Mouse (Mus musculus): Measurements from ENCODE around the gene Fcrl5. TPM values are rescaled to one million over a fixed set of nuclear protein-coding genes. Genes with fewer than 3 reads are reported as not detected.

Fcrl5 gene
- total and polyA plus RNA-seq, 2 experiments, result 0.04 TPM; not detected in 1

GRCm38 (mm10) chr3:87521833-87522232, 86.3 kb downstream of the Fcrl5 start:
- H3K27ac ChIP-seq (replicated peaks; ENCODE audit: insufficient read depth, low read depth, low read length), result no peak overlapping the region
- no peak overlapping the region for H3K9ac ChIP-seq (ENCODE audit: low read depth, low read length)
- no peak overlapping the region for H3K4me3 ChIP-seq (ENCODE audit: insufficient read depth, low read depth, low read length)
- no peaks in the 10 kb centered on the region for H3K27me3 ChIP-seq (ENCODE audit: control insufficient read depth, insufficient read depth, low read length)
- TF ChIP-seq CTCF (IDR thresholded peaks at IDR 0.05; ENCODE audit: low read depth, low read length) (no peak), POLR2A (IDR thresholded peaks at IDR 0.05; ENCODE audit: extremely low read depth, insufficient read depth, low read length) (no peak)
- WGBS, result 36% methylated on average over 1 of the region's 1 CpGs
- no peak for DNase-seq (ENCODE audit: extremely low read depth, low read depth, low spot score)
- H3K79me2 ChIP-seq (ENCODE audit: control insufficient read depth, insufficient read depth, low read length), result peaks cover 4% of the 10 kb centered on the region; the same call in 1 of the 2 replicates
- H3K36me3 ChIP-seq (ENCODE audit: control insufficient read depth, insufficient read depth, low read length), result no peaks in the 10 kb centered on the region
- peaks cover 6% of the 10 kb centered on the region; the same call in 1 of the 2 replicates for H3K4me1 ChIP-seq (ENCODE audit: control insufficient read depth, insufficient read depth, low read length)

DNA sequence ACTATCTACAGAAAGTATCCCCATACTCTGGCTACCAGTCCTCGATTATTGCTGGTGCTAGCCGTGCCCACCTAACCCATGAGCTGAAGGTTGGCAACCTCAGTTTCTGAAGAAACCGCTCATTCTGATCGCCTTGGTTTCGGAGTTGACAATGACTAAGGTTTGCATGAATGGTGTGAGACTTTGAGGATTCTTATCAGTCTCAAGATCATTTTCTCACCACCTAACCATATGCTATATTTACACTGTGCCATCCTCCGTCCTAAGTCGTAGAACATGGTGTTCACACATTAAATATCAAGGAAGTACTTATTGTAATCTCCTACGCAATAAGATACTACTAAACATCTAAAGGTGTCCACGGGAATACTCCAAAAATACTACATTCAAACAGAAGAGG, 88.1 kb downstream of the Fcrl5 start:
- TF ChIP-seq POLR2A (IDR thresholded peaks at IDR 0.05; ENCODE audit: extremely low read depth, insufficient read depth, low read length), result no peak
- peaks cover 9% of the 10 kb centered on the region for H3K36me3 ChIP-seq (ENCODE audit: control insufficient read depth, insufficient read depth, low read length)
- H3K79me2 ChIP-seq (ENCODE audit: control insufficient read depth, insufficient read depth, low read length), result peaks cover 4% of the 10 kb centered on the region; the same call in 1 of the 2 replicates
- no peak for DNase-seq (ENCODE audit: extremely low read depth, low read depth, low spot score)
- no peak overlapping the region for H3K9ac ChIP-seq (ENCODE audit: low read depth, low read length)
- WGBS, result 96% methylated on average over 9 of the region's 9 CpGs
- H3K27ac ChIP-seq (replicated peaks; ENCODE audit: insufficient read depth, low read depth, low read length), result no peak overlapping the region
- no peak overlapping the region for H3K4me3 ChIP-seq (ENCODE audit: insufficient read depth, low read depth, low read length)
- H3K27me3 ChIP-seq (ENCODE audit: control insufficient read depth, insufficient read depth, low read length), result no peaks in the 10 kb centered on the region
- H3K4me1 ChIP-seq (ENCODE audit: control insufficient read depth, insufficient read depth, low read length), result peaks cover 10% of the 10 kb centered on the region

DNA sequence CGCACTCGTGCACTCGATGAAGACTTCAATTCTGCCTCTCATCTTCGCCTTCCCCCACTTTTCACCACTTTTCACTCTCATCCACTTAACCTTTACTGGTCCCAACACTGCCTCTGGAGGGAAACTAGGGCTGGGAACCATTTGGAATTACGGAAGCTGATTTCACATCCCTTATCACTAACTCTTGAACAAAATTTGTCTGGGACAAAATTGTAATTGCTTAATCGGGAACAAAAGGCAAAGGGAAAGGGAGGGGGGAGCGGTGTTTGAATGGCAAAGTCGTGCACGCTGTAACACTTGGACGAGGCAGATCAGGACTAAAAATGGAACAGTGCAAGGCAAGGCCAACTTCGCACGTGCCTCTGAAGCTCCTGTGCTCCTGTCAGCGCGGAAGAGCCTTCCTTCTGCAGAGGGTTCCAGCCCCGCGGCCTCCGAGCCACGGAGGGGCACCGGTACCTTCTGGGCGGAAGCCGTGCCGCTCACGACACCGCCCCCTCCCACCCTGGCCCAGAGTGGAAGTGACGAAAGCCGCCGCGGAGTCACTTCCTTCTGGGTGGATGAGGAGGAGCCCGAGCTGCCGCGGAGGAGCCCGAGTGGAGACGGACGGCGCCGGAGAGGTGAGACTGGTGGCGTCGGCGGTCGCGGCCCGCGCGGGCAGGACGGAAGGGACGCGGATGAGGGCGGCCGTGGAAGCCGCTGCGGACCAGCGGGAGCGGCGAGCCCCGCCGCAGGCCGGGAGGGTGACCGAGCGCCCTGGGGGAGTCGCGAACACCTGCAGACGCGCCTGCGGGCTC, 89.7 kb downstream of the Fcrl5 start, which contains the start of gene Etv3:
Gene Etv3 (plus strand): TSS at position 365 of the 794 bp plus-strand sequence.
- TF ChIP-seq CTCF (IDR thresholded peaks at IDR 0.05; ENCODE audit: low read depth, low read length) (no peak), POLR2A (IDR thresholded peaks at IDR 0.05; ENCODE audit: extremely low read depth, insufficient read depth, low read length) (peak; percentile 87; the same call in 1 of the 2 replicates)
- WGBS, result 3% methylated on average over 64 of the region's 64 CpGs
- H3K4me3 ChIP-seq (ENCODE audit: insufficient read depth, low read depth, low read length), result peak within 1 kb of the TSS; percentile 88
- H3K27me3 ChIP-seq (ENCODE audit: control insufficient read depth, insufficient read depth, low read length), result no peaks in the 10 kb centered on the region
- peaks cover 23% of the 10 kb centered on the region for H3K36me3 ChIP-seq (ENCODE audit: control insufficient read depth, insufficient read depth, low read length)
- peak; percentile 86 for DNase-seq (ENCODE audit: extremely low read depth, low read depth, low spot score)
- peak within 1 kb of the TSS; percentile 95 for H3K9ac ChIP-seq (ENCODE audit: low read depth, low read length)
- peak within 1 kb of the TSS; percentile 86 for H3K27ac ChIP-seq (replicated peaks; ENCODE audit: insufficient read depth, low read depth, low read length)
- H3K4me1 ChIP-seq (ENCODE audit: control insufficient read depth, insufficient read depth, low read length), result peaks cover 10% of the 10 kb centered on the region
- peaks cover 4% of the 10 kb centered on the region; the same call in 1 of the 2 replicates for H3K79me2 ChIP-seq (ENCODE audit: control insufficient read depth, insufficient read depth, low read length)

GRCm38 (mm10) chr3:87525837-87526570, 90.4 kb downstream of the Fcrl5 start:
- H3K27me3 ChIP-seq (ENCODE audit: control insufficient read depth, insufficient read depth, low read length), result no peaks in the 10 kb centered on the region
- peaks cover 28% of the 10 kb centered on the region for H3K36me3 ChIP-seq (ENCODE audit: control insufficient read depth, insufficient read depth, low read length)
- H3K4me3 ChIP-seq (ENCODE audit: insufficient read depth, low read depth, low read length), result peak overlapping the region; percentile 88
- peak overlapping the region; percentile 95 for H3K9ac ChIP-seq (ENCODE audit: low read depth, low read length)
- TF ChIP-seq CTCF (IDR thresholded peaks at IDR 0.05; ENCODE audit: low read depth, low read length) (no peak), POLR2A (IDR thresholded peaks at IDR 0.05; ENCODE audit: extremely low read depth, insufficient read depth, low read length) (no peak)
- peak overlapping the region; percentile 86 for H3K27ac ChIP-seq (replicated peaks; ENCODE audit: insufficient read depth, low read depth, low read length)
- H3K79me2 ChIP-seq (ENCODE audit: control insufficient read depth, insufficient read depth, low read length), result peaks cover 4% of the 10 kb centered on the region; the same call in 1 of the 2 replicates
- H3K4me1 ChIP-seq (ENCODE audit: control insufficient read depth, insufficient read depth, low read length), result peaks cover 10% of the 10 kb centered on the region
- WGBS, result 4% methylated on average over 27 of the region's 27 CpGs
- DNase-seq (ENCODE audit: extremely low read depth, low read depth, low spot score), result peak; percentile 50

GRCm38 (mm10) chr3:87527139-87527538, 91.6 kb downstream of the Fcrl5 start:
- H3K4me3 ChIP-seq (ENCODE audit: insufficient read depth, low read depth, low read length), result no peak overlapping the region
- 65% methylated on average over 12 of the region's 12 CpGs for WGBS
- H3K9ac ChIP-seq (ENCODE audit: low read depth, low read length), result no peak overlapping the region

More at GRCm38 (mm10) chr3:87527139-87527538, 91.6 kb downstream of the Fcrl5 start:
- 0 out of 2 replicates have a peak, but pooled peaks have one; percentile 6 for TF ChIP-seq CTCF (IDR thresholded peaks at IDR 0.05; ENCODE audit: low read depth, low read length)
- no peak for TF ChIP-seq POLR2A (IDR thresholded peaks at IDR 0.05; ENCODE audit: extremely low read depth, insufficient read depth, low read length)
- Histone ChIP-seq H3K36me3 (ENCODE audit: control insufficient read depth, insufficient read depth, low read length) (peaks cover 35% of the 10 kb centered on the region), H3K27ac (replicated peaks; ENCODE audit: insufficient read depth, low read depth, low read length) (no peak overlapping the region), H3K79me2 (ENCODE audit: control insufficient read depth, insufficient read depth, low read length) (peaks cover 4% of the 10 kb centered on the region; the same call in 1 of the 2 replicates), H3K27me3 (ENCODE audit: control insufficient read depth, insufficient read depth, low read length) (no peaks in the 10 kb centered on the region), H3K4me1 (ENCODE audit: control insufficient read depth, insufficient read depth, low read length) (peaks cover 10% of the 10 kb centered on the region)
- DNase-seq (ENCODE audit: extremely low read depth, low read depth, low spot score), result no peak
